Mouse (Mus musculus) heart, postnatal 0 days (tissue): ENCODE results near the gene Entpd3. TPM values are rescaled to one million over a fixed set of nuclear protein-coding genes. Genes with fewer than 3 reads are reported as not detected.

Experiments used
- ATAC-seq: fragments of 200-750 bp; cut with Nextera tagmentation; 2 replicates; pipeline ENCODE4 v1.8.0; 2017; ENCODE audit warnings: low read depth, moderate number of reproducible peaks, moderate library complexity; ENCODE audit not compliant: insufficient read depth
- DNase-seq: peaks from one replicate; pipeline ENCODE4 v3.0.0-alpha.2; 2016; ENCODE audit warnings: low spot score
- H3K27ac ChIP-seq: fragments of 300-500 bp; sonication (generic); 2 replicates; pipeline ENCODE4 v1.5.1; 2014; ENCODE audit warnings: low read depth, mild to moderate bottlenecking
- H3K27me3 ChIP-seq: fragments of 300-500 bp; sonication (generic); 2 replicates; pipeline ENCODE4 v1.6.1; 2014; ENCODE audit warnings: low read length, mixed read lengths; ENCODE audit not compliant: control insufficient read depth, insufficient read depth
- H3K36me3 ChIP-seq: fragments of 300-500 bp; sonication (generic); replicated peaks from 2 replicates; pipeline ENCODE4 v1.6.1; 2014; ENCODE audit warnings: low read length, mixed read lengths; ENCODE audit not compliant: control insufficient read depth, insufficient read depth
- H3K4me1 ChIP-seq: fragments of 300-500 bp; sonication (generic); 2 replicates; pipeline ENCODE4 v1.6.1; 2014; ENCODE audit warnings: antibody characterized with exemption; ENCODE audit not compliant: control insufficient read depth, insufficient read depth
- H3K4me2 ChIP-seq: fragments of 300-500 bp; sonication (generic); 2 replicates; pipeline ENCODE4 v1.6.1; 2014; ENCODE audit warnings: low read depth, mild to moderate bottlenecking, low read length, moderate library complexity
- H3K4me3 ChIP-seq: fragments of 300-500 bp; sonication (generic); 2 replicates; pipeline ENCODE4 v1.5.1; 2014; ENCODE audit warnings: low read depth, low read length
- H3K9ac ChIP-seq: fragments of 300-500 bp; sonication (generic); replicated peaks from 2 replicates; pipeline ENCODE4 v1.6.1; 2014; ENCODE audit warnings: low read depth, low read length, mixed read lengths
- H3K9me3 ChIP-seq: fragments of 300-500 bp; sonication (generic); replicated peaks from 2 replicates; pipeline ENCODE4 v1.6.1; 2016; ENCODE audit warnings: low read length; ENCODE audit not compliant: control insufficient read depth
- CTCF ChIP-seq: IDR thresholded peaks from 2 replicates; pipeline ENCODE4 v1.5.1; 2016; ENCODE audit warnings: antibody characterized with exemption, control low read depth, low read depth
- EP300 ChIP-seq: IDR thresholded peaks from 2 replicates; pipeline ENCODE4 v1.6.1; 2016; ENCODE audit warnings: antibody characterized with exemption, low read depth
- WGBS: fragments of 180-500 bp; shearing (Covaris S2); extraction: QIAGEN DNeasy Blood & Tissue Kit; methylation state at CpG from one replicate; pipeline ENCODE4 v1.1.7; 2014; 5-methylcytosine and 5-hydroxymethylcytosine counted together
- polyA plus RNA-seq: library from polyadenylated mRNA; unstranded; fragments of >200 nt; fragmentation: Nextera tagmentation; extraction: Ambion mirVana; gene quantifications from 2 replicates; pipeline ENCODE4 v1.2.1, GENCODE M21; 2015
- total RNA-seq: library from RNA; depleted of rRNA; stranded (reverse); fragments of >200 nt; gene quantifications from 2 replicates; pipeline ENCODE4 v1.2.3, GENCODE M21; 2014; ENCODE audit warnings: low replicate concordance

Entpd3 gene
- total and polyA plus RNA-seq, 2 experiments from 2014 or later, result 2.8 TPM; not detected in 1

GRCm38 (mm10) chr9:120496691-120497090 is 42.9 kb upstream of the Entpd3 start:
- Histone ChIP-seq H3K9me3 (no peaks in the 10 kb centered on the region), H3K9ac (no peak overlapping the region), H3K4me1 (0 out of 2 replicates have a peak, but pooled peaks cover 4% of the 10 kb centered on the region), H3K27ac (no peak overlapping the region), H3K4me3 (no peak overlapping the region), H3K36me3 (peaks cover 27% of the 10 kb centered on the region), H3K4me2 (no peak overlapping the region), H3K27me3 (no peaks in the 10 kb centered on the region)
- TF ChIP-seq CTCF (peak; percentile 82), EP300 (no peak)
- 4% methylated on average over 3 of the region's 3 CpGs for WGBS
- ATAC-seq (peak; percentile 1; the same call in 1 of the 2 replicates), DNase-seq (peak; percentile 35)

DNA sequence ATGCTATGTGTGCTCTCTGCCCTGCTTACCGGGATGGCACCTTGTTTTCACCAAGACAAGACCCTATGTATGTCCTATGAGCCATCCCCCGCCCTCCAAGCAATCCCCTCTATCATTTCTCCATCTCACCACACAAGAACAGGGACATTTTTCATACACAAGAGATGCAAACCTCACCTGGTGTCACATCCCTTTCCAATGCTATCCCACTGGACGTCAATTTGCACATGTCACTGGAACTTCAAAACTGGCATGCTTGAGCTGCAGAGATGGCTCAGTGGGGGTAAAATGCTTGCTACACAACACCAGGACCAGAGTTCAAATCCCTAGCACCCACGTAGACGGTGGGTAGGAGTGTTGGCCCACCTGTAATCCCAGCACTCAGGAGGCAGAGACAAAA is 41.6 kb upstream of the Entpd3 start:
- no peak overlapping the region for H3K9ac ChIP-seq
- no peak overlapping the region for H3K4me3 ChIP-seq
- no peak for TF ChIP-seq CTCF
- no peak for TF ChIP-seq EP300
- H3K27ac ChIP-seq, result no peak overlapping the region
- 83% methylated on average over 5 of the region's 5 CpGs for WGBS
- H3K4me1 ChIP-seq, result 0 out of 2 replicates have a peak, but pooled peaks cover 4% of the 10 kb centered on the region
- H3K4me2 ChIP-seq, result no peak overlapping the region
- DNase-seq (no peak), ATAC-seq (no peak)
- H3K36me3 ChIP-seq, result peaks cover 27% of the 10 kb centered on the region
- H3K27me3 ChIP-seq, result no peaks in the 10 kb centered on the region
- H3K9me3 ChIP-seq, result no peaks in the 10 kb centered on the region

DNA sequence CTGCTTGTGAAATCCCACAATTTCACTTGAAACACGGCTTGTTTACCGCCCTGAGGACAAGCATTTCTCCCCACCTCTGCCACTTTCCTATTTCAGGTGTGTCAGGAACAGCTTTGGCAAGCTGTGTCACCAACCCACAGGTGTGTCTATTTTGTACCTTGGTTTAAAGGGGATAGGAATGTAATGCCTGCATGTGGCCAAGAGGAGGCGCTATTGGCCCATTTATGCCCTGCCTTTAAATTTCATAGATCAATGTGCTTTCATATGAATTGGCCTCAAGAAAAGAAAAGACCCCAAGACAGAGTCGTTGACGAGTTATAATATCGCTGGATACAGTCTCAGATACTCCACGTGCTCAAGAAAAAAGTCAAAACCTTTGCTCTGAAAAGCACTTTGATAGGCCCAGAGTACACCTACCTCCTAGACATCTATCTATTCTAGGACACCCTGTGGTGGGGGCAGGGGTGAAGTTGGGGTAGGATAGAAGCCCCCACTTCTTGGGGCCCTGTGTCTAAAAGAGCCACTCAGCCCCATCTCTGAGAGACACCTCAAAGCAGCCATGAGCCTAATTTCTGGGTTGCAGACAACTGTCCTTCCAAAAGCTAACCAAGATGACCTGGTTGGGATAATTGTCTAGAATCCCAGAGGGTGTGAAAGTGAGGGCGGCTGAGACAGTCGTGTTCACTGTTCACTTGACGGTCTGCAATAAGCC is 38.3 kb upstream of the Entpd3 start:
- Histone ChIP-seq H3K4me3 (no peak overlapping the region), H3K4me2 (no peak overlapping the region), H3K27me3 (no peaks in the 10 kb centered on the region), H3K9me3 (peaks cover under 1% of the 10 kb centered on the region), H3K9ac (no peak overlapping the region), H3K36me3 (0 out of 2 replicates have a peak, but pooled peaks cover 2% of the 10 kb centered on the region), H3K4me1 (no peaks in the 10 kb centered on the region), H3K27ac (no peak overlapping the region)
- DNase-seq, result no peak
- WGBS, result 31% methylated on average over 10 of the region's 10 CpGs
- no peak for ATAC-seq
- TF ChIP-seq CTCF (peak; percentile 42), EP300 (no peak)

GRCm38 (mm10) chr9:120502013-120502412 is 37.6 kb upstream of the Entpd3 start:
- TF ChIP-seq CTCF (peak; percentile 90), EP300 (no peak)
- Histone ChIP-seq H3K9me3 (peaks cover 7% of the 10 kb centered on the region), H3K4me3 (no peak overlapping the region), H3K27me3 (no peaks in the 10 kb centered on the region), H3K27ac (no peak overlapping the region), H3K9ac (no peak overlapping the region), H3K4me2 (0 out of 2 replicates have a peak overlapping the region, but pooled peaks have one; percentile 15), H3K4me1 (no peaks in the 10 kb centered on the region), H3K36me3 (no peaks in the 10 kb centered on the region)
- ATAC-seq, result no peak
- 5% methylated on average over 8 of the region's 8 CpGs for WGBS
- DNase-seq, result peak; percentile 70

GRCm38 (mm10) chr9:120504423-120504822 is 35.2 kb upstream of the Entpd3 start:
- H3K4me3 ChIP-seq, result no peak overlapping the region
- peaks cover 8% of the 10 kb centered on the region for H3K9me3 ChIP-seq
- H3K4me2 ChIP-seq, result no peak overlapping the region
- no peaks in the 10 kb centered on the region for H3K27me3 ChIP-seq
- no peak for ATAC-seq
- H3K36me3 ChIP-seq, result no peaks in the 10 kb centered on the region
- no peak overlapping the region for H3K27ac ChIP-seq
- no peaks in the 10 kb centered on the region for H3K4me1 ChIP-seq
- WGBS, result 69% methylated on average over 2 of the region's 2 CpGs
- DNase-seq, result no peak
- H3K9ac ChIP-seq, result no peak overlapping the region
- TF ChIP-seq EP300 (no peak), CTCF (no peak)
